Mouse (Mus musculus) embryonic facial prominence, embryonic 14.5 days (tissue): ENCODE measurements around the gene BC034090. TPM values are rescaled to one million over a fixed set of nuclear protein-coding genes. Genes with fewer than 3 reads are reported as not detected.
"Not testable (repeated sequence)": the region's sequence is repeated elsewhere in the genome, so short reads cannot be mapped to it uniquely, and the experiment has no call there.

Experiments
- ATAC-seq: fragments of 200-750 bp; cut with Nextera tagmentation; 2 replicates; pipeline ENCODE4 v1.8.0; 2017; ENCODE audit warnings: low read depth, moderate number of reproducible peaks, moderate TSS enrichment
- DNase-seq: peaks from one replicate; pipeline ENCODE4 v3.0.0-alpha.2; 2015; ENCODE audit warnings: low spot score
- H3K27ac ChIP-seq: fragments of 300-500 bp; sonication (generic); replicated peaks from 2 replicates; pipeline ENCODE4 v1.5.1; 2014; ENCODE audit warnings: low read depth, mild to moderate bottlenecking, low read length, moderate library complexity
- H3K27me3 ChIP-seq: fragments of 300-500 bp; sonication (generic); replicated peaks from 2 replicates; pipeline ENCODE4 v1.6.1; 2014; ENCODE audit warnings: low read length; ENCODE audit not compliant: control insufficient read depth, insufficient read depth
- H3K36me3 ChIP-seq: fragments of 300-500 bp; sonication (generic); 2 replicates; pipeline ENCODE4 v1.6.1; 2014; ENCODE audit warnings: low read length, mixed read lengths; ENCODE audit not compliant: control insufficient read depth, insufficient read depth
- H3K4me1 ChIP-seq: fragments of 300-500 bp; sonication (generic); 2 replicates; pipeline ENCODE4 v1.6.1; 2014; ENCODE audit warnings: antibody characterized with exemption, low read length; ENCODE audit not compliant: control insufficient read depth, insufficient read depth
- H3K4me2 ChIP-seq: fragments of 300-500 bp; sonication (generic); 2 replicates; pipeline ENCODE4 v1.6.1; 2014; ENCODE audit warnings: low read depth, mild to moderate bottlenecking, low read length, moderate library complexity, mixed read lengths
- H3K4me3 ChIP-seq: fragments of 300-500 bp; sonication (generic); 2 replicates; pipeline ENCODE4 v1.5.1; 2014; ENCODE audit warnings: low read depth, mild to moderate bottlenecking, low read length
- H3K9ac ChIP-seq: fragments of 300-500 bp; sonication (generic); 2 replicates; pipeline ENCODE4 v1.6.1; 2014; ENCODE audit warnings: low read depth, mild to moderate bottlenecking, low read length, moderate library complexity, mixed read lengths
- H3K9me3 ChIP-seq: fragments of 300-500 bp; sonication (generic); 2 replicates; pipeline ENCODE4 v1.6.1; 2016; ENCODE audit warnings: low read length; ENCODE audit not compliant: control insufficient read depth
- WGBS: fragments of 180-500 bp; shearing (Covaris S2); extraction: QIAGEN DNeasy Blood & Tissue Kit; methylation state at CpG from one replicate; pipeline ENCODE4 v1.1.7; 2014; 5-methylcytosine and 5-hydroxymethylcytosine counted together
- polyA plus RNA-seq: library from polyadenylated mRNA; unstranded; fragments of >200 nt; fragmentation: Nextera tagmentation; extraction: Ambion mirVana; gene quantifications from 2 replicates; pipeline ENCODE4 v1.2.1, GENCODE M21; 2014

The BC034090 gene
- polyA plus RNA-seq, 1 experiment from 2014 or later: 4.6 TPM

- Histone ChIP-seq H3K4me3 (no peak overlapping the region), H3K27me3 (no peaks in the 10 kb centered on the region), H3K9ac (no peak overlapping the region), H3K36me3 (peaks cover 58% of the 10 kb centered on the region), H3K9me3 (no peaks in the 10 kb centered on the region), H3K4me1 (no peaks in the 10 kb centered on the region), H3K27ac (no peak overlapping the region), H3K4me2 (no peak overlapping the region)
- WGBS: 72% methylated on average over 3 of the region's 3 CpGs
- DNase-seq: no peak
- no peak for ATAC-seq
Measured at GRCm38 (mm10) chr1:155184191-155184590, 60.1 kb downstream of the BC034090 start.

DNA sequence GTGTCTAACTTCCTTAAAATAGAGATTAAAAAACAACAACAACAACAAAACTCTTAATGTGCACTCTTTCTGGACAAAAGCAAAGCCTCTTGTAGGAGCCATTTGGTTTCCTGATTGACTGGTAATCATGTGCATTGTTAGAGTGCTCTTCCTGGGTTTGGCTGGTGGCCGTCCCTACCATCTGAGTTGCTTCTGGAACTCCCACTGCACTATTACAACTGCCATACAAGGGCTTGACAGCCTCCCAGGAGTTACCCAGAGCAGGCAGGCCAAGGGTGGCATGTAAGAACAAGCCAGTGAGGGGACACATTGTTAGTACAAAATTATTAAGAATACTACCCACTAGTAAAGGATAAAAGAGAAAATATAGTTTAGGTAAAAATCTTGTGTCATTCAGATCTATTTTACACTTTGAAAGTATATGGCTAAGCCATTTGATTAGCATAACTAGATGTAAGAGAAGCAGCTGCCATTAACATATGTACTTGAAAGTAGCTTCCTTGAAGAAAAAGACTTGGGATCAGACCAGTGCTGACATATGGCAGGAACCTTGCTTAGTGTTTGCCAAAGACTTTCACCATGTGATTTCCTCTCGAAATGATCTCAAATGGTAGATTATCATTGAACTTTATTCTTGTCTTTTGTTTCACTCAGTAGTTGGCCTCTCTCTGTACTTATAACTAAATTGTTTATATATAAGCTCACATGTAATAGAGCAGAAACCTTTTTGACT is 65.9 kb downstream of the BC034090 start:
- no peak for DNase-seq
- Histone ChIP-seq H3K9ac (no peak overlapping the region), H3K27ac (no peak overlapping the region), H3K27me3 (no peaks in the 10 kb centered on the region), H3K4me3 (no peak overlapping the region), H3K4me2 (no peak overlapping the region), H3K4me1 (no peaks in the 10 kb centered on the region), H3K9me3 (no peaks in the 10 kb centered on the region), H3K36me3 (peaks cover 73% of the 10 kb centered on the region)
- 85% methylated on average over 2 of the region's 2 CpGs for WGBS
- ATAC-seq: no peak

DNA sequence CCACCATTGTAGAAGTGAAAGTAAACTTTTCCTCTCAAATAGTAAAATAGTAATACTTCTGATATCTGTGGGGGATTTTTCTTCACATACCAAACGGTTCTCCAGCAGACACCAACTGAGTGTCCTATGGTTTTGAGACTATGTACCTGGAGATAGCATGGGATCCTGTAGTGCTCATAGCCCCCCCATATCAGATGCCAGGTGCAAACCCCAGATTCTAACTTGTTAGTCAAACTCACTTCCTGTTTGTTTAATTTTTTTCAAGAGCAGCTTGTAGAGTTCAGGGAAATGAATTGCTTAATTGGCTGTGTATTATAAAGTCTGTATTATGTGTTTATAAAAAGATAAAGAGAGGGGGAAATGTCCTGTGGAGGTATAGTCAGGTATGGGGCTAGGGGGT is 69.8 kb downstream of the BC034090 start:
- 88% methylated on average over 1 of the region's 1 CpGs for WGBS
- ATAC-seq (no peak), DNase-seq (no peak)
- no peak overlapping the region for H3K4me2 ChIP-seq
- H3K27me3 ChIP-seq: no peaks in the 10 kb centered on the region
- no peaks in the 10 kb centered on the region for H3K9me3 ChIP-seq
- no peaks in the 10 kb centered on the region for H3K4me1 ChIP-seq
- no peak overlapping the region for H3K9ac ChIP-seq
- H3K27ac ChIP-seq: no peak overlapping the region
- peaks cover 46% of the 10 kb centered on the region for H3K36me3 ChIP-seq
- no peak overlapping the region for H3K4me3 ChIP-seq

DNA sequence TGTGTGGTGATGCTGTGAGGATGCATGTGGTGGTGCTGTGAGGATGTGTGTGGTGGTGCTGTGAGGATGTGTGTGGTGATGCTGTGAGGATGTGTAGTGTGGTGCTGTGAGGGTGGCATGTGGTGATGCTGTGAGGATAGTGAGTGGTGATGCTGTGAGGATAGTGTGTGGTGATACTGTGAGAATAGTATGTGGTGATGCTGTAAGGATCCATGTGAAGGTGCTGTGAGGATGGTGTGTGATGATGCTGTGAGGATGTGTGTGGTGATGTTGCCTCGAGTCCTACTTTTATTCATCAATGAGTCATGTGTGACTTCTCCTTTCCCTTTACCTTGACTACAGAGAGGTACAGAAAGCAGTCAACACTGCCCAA is 70.6 kb downstream of the BC034090 start:
- ATAC-seq, H3K4me3 ChIP-seq, H3K9me3 ChIP-seq, H3K4me2 ChIP-seq, H3K27me3 ChIP-seq, H3K27ac ChIP-seq, H3K9ac ChIP-seq, DNase-seq, H3K4me1 ChIP-seq: not testable (repeated sequence)
- H3K36me3 ChIP-seq: peaks cover 38% of the 10 kb centered on the region
- WGBS: 73% methylated on average over 1 of the region's 1 CpGs

DNA sequence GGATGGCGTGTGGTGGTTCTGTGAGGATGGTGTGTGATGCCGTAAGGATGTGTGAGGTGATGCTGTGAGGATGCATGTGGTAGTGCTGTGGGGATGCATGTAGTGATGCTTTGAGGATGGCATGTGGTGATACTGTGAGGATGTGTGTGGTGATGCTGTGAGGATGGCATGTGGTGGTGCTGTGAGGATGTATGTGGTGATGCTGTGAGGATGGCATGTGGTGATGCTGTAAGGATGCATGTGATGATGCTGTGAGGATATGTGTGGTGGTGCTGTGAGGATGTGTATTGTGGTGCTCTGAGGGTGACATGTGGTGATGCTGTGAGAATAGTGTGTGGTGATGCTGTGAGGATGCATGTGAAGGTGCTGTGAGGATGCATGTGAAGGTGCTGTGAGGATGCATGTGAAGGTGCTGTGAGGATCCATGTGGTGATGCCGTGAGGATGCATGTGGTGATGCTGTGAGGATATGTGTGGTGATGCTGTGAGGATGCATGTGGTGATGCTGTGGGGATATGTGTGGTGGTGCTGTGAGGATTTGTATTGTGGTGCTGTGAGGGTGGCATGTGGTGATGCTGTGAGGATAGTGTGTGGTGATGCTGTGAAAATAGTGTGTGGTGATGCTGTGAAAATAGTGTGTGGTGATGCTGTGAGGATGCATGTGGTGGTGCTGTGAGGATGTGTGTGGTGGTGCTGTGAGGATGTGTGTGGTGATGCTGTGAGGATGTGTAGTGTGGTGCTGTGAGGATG is 71.2 kb downstream of the BC034090 start:
- Histone ChIP-seq H3K27me3 (no peaks in the 10 kb centered on the region), H3K4me3 (no peak overlapping the region), H3K36me3 (peaks cover 32% of the 10 kb centered on the region), H3K4me1 (no peaks in the 10 kb centered on the region), H3K9me3 (no peaks in the 10 kb centered on the region), H3K9ac (no peak overlapping the region), H3K4me2 (no peak overlapping the region), H3K27ac (no peak overlapping the region)
- no peak for DNase-seq
- no peak for ATAC-seq
- WGBS: 77% methylated on average over 3 of the region's 3 CpGs

GRCm38 (mm10) chr1:155169935-155170334 is 74.3 kb downstream of the BC034090 start:
- no peak overlapping the region for H3K4me2 ChIP-seq
- H3K27me3 ChIP-seq: no peaks in the 10 kb centered on the region
- peaks cover 9% of the 10 kb centered on the region for H3K36me3 ChIP-seq
- no peak for DNase-seq
- no peak overlapping the region for H3K9ac ChIP-seq
- H3K9me3 ChIP-seq: no peaks in the 10 kb centered on the region
- ATAC-seq: no peak
- H3K27ac ChIP-seq: no peak overlapping the region
- H3K4me1 ChIP-seq: no peaks in the 10 kb centered on the region
- no peak overlapping the region for H3K4me3 ChIP-seq

GRCm38 (mm10) chr1:155167453-155167852 is 76.8 kb downstream of the BC034090 start:
- Histone ChIP-seq H3K27ac (no peak overlapping the region), H3K9me3 (no peaks in the 10 kb centered on the region), H3K4me3 (no peak overlapping the region), H3K27me3 (no peaks in the 10 kb centered on the region), H3K4me2 (no peak overlapping the region), H3K36me3 (no peaks in the 10 kb centered on the region), H3K4me1 (no peaks in the 10 kb centered on the region), H3K9ac (no peak overlapping the region)
- DNase-seq: no peak
- no peak for ATAC-seq
- 83% methylated on average over 3 of the region's 3 CpGs for WGBS
